Mouse (Mus musculus) hematopoietic stem cell, adult 5-6 weeks (primary cell): ENCODE results near the gene Kcnj16. TPM values are rescaled to one million over a fixed set of nuclear protein-coding genes. Genes with fewer than 3 reads are reported as not detected.

Source experiments
- ATAC-seq, 2 experiments: fragments of 125-278 bp in 1 of 2; replicated peaks in 1 of 2; 2 replicates each; pipeline ENCODE4 v1.8.0; 2016 to 2017; ENCODE audit warnings: inconsistent platforms in 2 of 2, mild to moderate bottlenecking in 2 of 2, moderate number of reproducible peaks in 2 of 2, low read depth in 1 of 2, moderate TSS enrichment in 1 of 2; ENCODE audit not compliant: low FRiP score in 2 of 2, poor library complexity in 2 of 2, severe bottlenecking in 2 of 2, insufficient read depth in 1 of 2, low TSS enrichment in 1 of 2
- total RNA-seq: library from RNA; stranded (forward); fragments of 172-1452, 232-1000 nt; gene quantifications from 2 replicates; pipeline ENCODE4 v1.2.3, GENCODE M21; 2017

Gene Kcnj16
- not detected in 2 replicates for total RNA-seq

DNA sequence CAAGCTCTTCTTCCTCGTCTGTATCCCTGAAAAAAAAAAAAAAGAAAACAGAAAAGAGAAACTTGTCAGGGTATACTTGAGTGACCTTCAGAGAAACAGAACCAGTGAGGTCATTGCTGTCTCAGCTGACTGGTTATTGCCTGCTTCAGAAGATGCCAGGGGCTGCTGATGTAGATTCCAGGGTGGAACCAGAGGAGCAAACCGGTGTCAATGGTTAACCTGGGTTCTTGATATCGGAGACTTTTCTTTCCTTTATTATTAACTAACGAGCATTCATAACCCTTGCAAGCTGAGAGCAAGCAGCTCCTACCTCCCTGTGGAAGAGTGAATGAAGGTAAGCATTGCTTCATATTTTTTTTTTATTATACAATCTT, at the start of gene Kcnj16:
TSS of gene Kcnj16 (plus strand) at position 272 of the 374 bp plus-strand sequence.
- ATAC-seq: no peak

GRCm38 (mm10) chr11:110918808-110919465, 48.9 kb upstream of the Kcnj16 start:
- peak; percentile 96 to 97 for ATAC-seq

GRCm38 (mm10) chr11:110935699-110936098, 32.1 kb upstream of the Kcnj16 start:
- ATAC-seq: no peak

GRCm38 (mm10) chr11:110942280-110942679, 25.6 kb upstream of the Kcnj16 start:
- ATAC-seq: no peak

- ATAC-seq: peak in 1 of 2 experiments; percentile 42; a peak in 2 of 4 replicates
Observed at GRCm38 (mm10) chr11:110942695-110943135, 25.1 kb upstream of the Kcnj16 start.

DNA sequence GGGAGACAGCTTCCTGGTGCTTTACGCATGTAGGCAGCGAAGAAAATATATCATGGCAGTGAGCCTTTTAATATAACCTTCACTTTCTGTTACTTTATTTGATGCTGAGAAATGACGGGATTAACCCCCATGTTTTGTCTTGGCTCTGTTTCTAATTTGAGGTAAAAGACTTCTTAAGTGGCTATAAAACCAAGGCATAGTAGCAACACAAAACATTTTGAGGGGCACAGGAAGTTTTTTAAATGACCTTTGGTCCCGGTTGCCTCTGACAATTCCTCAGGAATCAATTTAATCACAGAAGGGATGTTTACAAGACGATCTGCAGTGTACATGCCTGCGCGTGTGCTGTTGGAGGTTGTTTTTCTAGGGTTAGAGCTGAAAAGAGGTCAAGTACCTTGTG, 11.2 kb upstream of the Kcnj16 start:
- no peak for ATAC-seq

- ATAC-seq: no peak
Observed at GRCm38 (mm10) chr11:110961592-110962021, 6.2 kb upstream of the Kcnj16 start.

DNA sequence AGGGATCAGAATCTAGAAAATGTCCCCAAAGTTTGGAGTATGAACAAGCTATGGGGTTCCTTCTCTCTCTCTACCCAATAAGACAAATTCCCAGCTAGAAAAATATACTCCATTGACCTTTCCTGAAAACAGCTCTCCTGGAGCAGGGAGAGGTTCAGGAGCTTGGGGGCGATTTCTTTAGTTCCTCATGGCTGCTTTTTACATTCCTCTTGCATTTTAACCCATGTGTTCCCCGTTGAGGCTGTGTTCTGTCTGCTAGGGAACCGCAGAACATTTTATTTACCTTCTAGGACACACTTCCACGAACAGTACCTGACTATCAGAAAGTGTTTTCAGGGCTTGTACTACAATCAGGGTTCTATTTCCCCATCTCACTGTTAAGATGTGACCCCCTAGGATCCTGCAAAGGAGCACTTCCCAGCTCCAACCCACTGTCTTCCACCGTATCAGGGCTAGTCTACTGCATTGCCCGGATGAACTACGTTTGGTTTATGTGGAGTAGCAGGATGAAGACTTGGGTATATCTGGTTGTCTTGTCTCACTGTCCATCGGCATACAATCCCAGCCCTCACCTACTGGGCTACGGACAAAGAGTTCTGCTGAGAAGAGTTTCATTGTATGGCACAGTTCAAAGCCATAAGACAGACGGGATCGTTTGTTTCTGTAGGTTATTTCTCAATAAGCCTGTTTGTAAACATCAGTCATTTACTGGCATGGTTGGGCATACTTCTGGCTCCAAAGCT, 643 bp upstream of the Kcnj16 start:
- ATAC-seq: no peak

DNA sequence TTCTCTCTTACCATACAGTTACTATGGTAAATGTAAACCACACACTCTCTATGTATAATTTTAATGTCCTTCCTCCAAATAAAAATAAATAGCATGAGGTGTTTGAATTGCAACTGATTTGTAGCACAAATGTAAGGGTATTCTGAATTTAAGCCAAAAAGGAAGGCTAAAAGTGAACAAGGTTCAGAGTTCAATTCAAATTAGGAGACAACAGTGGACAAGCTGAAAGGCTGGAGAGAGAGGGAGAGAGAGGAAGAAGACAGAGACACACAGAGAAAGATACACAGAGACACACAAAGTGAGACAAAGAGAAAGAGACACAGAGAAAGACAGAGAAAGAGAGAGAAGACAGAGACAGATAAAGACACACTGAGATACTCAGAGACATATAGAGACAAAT, 1.1 kb downstream of the Kcnj16 start:
- ATAC-seq: no peak

DNA sequence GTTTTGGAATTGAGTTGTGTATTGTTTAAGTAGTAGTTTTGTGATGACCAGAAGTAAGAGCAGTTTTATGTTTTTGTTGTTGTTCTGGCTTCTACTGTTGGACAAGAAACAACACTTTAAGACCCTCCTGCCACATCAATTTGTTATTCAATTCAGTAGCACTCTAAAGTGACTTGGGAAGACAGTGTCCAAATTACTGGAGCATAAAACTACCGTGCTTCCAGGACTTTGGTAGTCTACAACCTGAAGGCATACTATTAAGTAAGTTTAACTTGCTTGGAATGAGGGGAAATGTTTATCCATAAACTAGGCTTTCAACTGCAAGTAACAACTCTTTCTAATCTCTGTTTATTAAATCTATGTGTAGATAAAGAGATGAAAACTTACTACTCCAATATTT, 17.7 kb downstream of the Kcnj16 start:
- no peak for ATAC-seq

DNA sequence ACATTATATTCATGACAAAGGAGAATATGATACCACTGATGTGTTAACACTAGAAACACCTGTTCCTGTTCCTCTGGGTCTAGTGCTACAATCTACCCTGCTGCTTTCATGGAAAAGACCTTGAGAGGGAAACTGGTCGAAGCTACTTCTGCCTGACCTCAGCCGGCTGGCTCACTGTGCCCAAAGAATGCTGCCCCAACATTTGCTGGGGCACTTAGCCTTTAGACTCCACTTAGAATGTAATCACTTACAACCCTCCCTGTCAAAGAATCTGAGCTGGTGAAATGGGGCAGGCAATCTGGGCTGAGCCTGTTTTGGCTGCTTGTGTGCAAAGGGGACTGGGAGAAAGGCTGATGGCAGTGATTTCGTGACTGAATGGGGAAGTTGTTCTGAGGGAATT, 18.1 kb downstream of the Kcnj16 start:
- no peak for ATAC-seq

DNA sequence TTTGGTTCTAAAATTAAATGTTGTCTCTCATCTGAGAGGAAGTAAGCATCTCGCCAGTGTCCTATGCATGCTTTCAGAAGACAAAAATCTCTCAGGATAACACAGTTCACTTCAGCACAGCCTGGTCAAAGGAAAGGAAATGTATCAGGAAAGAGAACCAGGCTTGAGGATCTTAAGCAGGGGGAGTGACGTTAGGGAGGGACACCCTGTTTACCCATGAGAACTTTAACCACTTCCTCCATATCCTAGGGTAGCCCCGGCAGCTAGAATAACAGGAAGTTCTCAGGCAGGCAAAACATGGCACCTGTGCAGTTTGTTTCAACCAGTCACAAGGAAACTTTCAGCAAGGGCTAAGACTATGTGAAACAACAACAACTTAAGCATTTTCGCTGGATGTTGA, 25.8 kb downstream of the Kcnj16 start:
- peak; percentile 86 to 89 for ATAC-seq

DNA sequence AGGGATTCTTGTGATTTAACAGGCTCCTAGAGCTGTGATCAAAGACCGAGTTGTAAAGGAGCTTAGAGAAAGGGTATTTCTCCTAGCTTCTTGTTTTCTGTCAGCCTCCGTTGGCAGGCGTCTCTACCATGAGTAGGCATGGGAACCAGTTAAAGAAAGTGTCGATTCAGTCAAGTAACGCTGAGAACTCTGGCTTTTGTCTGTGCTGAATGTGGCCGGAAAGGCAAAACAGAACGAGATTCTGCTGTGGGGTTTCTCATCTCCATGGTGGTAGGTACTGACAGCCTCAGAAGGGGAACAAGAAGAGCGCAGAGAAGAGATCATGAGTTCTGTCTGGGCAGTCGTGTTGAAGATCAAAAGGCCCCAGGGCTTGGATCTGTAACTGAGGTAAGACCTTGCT, 29.4 kb downstream of the Kcnj16 start:
- ATAC-seq: no peak

DNA sequence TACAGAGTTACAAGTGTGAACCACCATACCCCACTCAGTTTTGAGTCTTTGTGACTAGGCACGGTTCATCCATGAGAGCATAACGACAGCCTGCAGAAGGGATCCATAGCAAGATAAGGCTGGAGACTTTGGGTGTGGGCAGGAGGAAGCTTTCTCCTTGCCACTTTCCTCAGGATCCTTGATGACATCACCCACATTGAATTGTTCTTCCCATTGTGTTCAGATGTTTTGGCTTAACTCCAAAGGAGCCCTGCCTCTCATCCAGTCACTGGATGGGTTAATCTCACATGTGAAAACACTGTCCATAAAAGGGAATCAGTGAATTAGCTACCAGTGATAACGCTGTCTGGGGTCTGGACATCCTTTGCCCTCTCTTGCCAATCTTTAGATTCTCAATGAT, 37.3 kb downstream of the Kcnj16 start:
- ATAC-seq: no peak

GRCm38 (mm10) chr11:111009471-111009870, 41.6 kb downstream of the Kcnj16 start:
- ATAC-seq: no peak

DNA sequence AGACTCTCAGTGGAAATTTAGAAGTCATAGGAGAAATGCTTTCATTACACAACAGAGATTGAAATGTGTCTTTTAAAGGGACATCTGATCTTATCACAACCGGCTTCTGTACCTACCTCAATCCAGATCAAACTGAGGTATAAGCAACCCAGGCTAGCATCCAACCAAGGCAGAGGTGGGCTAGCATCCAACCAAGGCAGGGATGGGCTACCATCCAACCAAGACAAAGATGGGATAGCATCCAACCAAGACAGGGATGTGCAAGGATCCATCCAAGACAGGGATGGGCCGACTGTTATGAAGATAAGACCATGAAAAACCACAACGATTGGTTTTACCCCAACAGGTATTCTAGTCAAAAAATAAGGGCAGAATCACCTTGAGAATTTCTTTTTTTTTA, 48.4 kb downstream of the Kcnj16 start:
- no peak for ATAC-seq

DNA sequence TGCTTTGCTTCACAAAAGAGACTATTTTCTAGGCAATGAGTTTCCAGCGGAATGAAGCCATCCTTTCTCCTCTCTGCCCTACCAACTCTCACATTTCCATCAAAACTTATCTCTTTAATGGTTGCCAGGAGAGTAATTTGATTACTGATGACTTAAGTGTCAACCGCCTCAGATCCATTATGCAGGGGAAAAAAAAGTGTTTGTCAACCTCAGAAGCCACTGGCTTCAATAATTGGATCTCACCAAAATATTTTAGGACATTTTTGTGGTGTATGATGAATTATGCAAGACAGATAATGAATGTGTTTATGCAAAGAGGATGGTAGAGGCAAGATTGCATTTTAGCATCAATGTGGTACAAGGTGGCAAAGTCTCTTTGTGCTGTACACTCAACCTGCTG, 52.4 kb downstream of the Kcnj16 start:
- no peak for ATAC-seq

- no peak for ATAC-seq
Observed at GRCm38 (mm10) chr11:111022681-111023281, 54.9 kb downstream of the Kcnj16 start.
